Mouse (Mus musculus): Measurements from ENCODE around the gene Ptgr1. TPM values are rescaled to one million over a fixed set of nuclear protein-coding genes. Genes with fewer than 3 reads are reported as not detected.

The Ptgr1 gene
- 15.0 and 15.5 TPM in 2 replicates for polyA plus RNA-seq (2016; fragmentation: Nextera tagmentation; extraction: Ambion mirVana)

DNA sequence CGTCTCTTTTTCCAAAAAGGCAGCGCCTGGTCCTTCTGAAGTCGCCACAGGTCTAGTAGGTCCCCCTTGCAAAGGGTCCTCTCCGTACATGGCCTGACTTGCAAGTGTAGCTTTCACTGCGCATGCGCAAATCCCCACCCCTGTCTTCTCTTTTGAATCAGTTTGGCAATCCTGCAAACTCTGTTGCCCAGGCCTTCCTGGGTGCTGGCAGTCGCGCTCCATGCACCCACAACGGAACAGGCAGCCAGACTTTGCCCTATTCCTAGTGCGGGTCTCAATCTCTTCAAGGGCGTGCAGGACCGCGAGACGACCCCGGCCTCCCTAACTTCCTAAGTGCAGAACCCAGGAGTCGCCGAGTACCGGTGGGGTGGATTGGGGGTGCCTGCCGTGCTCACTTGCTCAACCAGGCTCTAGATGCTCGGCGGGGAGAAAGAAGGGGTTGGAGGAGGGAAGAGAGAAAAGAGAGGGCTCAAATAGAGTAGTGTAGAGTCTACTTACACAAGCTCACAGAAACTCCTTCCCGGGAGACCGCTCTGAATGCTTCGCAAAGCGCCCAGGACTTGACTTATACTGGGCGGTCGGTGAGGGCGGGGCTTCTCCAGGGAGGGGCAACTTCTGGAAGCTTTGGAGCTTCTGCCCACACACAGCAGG lies at the start of gene Ptgr1:
Ptgr1 (minus strand) TSS at position 580 of the 651 bp plus-strand sequence.
- under 1% methylated on average over 28 of the region's 28 CpGs for WGBS
- peak within 1 kb of the TSS; percentile 60 for H3K9ac ChIP-seq
- H3K27me3 ChIP-seq, result no peaks in the 10 kb centered on the region; the same call in 1 of the 2 replicates
- H3K9me3 ChIP-seq (replicated peaks), result no peaks in the 10 kb centered on the region
- peak within 1 kb of the TSS; percentile 86 for H3K4me2 ChIP-seq (replicated peaks)
- no peak within 1 kb of the TSS for H3K27ac ChIP-seq
- peak within 1 kb of the TSS; percentile 54 for H3K4me3 ChIP-seq
- peak; percentile 71 for ATAC-seq (ENCODE audit: low FRiP score)
- no peaks in the 10 kb centered on the region for H3K36me3 ChIP-seq
- peaks cover 6% of the 10 kb centered on the region for H3K4me1 ChIP-seq

DNA sequence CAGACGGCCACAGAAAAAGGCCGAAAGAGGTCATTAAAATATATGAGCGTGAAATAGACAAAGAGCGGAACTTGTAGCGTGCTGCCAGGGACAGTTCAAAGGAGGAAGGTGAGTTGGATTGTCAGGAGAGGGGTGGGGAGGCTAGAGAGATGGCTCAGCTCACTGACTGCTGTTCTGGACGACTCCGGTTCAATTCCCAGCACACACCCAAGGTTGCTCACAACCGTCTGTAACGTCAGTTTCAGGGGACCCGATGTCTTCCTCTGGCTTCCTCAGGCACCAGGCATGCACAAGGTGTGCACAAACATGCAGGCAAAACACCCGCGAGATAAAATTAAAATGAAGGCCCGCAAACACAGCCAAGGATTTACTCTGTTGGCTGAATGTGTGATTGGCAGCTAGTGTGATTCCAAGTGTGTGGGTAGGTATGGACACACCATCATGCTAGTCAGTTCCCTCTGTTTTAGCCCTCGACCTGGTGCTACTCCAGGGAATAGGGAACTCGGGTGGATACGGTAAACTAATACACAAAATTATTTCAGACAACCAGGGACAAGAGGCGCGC lies 48.9 kb upstream of the Ptgr1 start:
- Histone ChIP-seq H3K9me3 (replicated peaks) (no peaks in the 10 kb centered on the region), H3K36me3 (peaks cover 5% of the 10 kb centered on the region), H3K27me3 (no peaks in the 10 kb centered on the region), H3K4me2 (replicated peaks) (peak overlapping the region; percentile 65), H3K4me1 (peaks cover 7% of the 10 kb centered on the region; the same call in 1 of the 2 replicates), H3K4me3 (peak overlapping the region; percentile 75), H3K27ac (peak overlapping the region; percentile 92), H3K9ac (peak overlapping the region; percentile 86)
- WGBS, result 58% methylated on average over 18 of the region's 18 CpGs
- ATAC-seq (ENCODE audit: low FRiP score), result peak; percentile 24

DNA sequence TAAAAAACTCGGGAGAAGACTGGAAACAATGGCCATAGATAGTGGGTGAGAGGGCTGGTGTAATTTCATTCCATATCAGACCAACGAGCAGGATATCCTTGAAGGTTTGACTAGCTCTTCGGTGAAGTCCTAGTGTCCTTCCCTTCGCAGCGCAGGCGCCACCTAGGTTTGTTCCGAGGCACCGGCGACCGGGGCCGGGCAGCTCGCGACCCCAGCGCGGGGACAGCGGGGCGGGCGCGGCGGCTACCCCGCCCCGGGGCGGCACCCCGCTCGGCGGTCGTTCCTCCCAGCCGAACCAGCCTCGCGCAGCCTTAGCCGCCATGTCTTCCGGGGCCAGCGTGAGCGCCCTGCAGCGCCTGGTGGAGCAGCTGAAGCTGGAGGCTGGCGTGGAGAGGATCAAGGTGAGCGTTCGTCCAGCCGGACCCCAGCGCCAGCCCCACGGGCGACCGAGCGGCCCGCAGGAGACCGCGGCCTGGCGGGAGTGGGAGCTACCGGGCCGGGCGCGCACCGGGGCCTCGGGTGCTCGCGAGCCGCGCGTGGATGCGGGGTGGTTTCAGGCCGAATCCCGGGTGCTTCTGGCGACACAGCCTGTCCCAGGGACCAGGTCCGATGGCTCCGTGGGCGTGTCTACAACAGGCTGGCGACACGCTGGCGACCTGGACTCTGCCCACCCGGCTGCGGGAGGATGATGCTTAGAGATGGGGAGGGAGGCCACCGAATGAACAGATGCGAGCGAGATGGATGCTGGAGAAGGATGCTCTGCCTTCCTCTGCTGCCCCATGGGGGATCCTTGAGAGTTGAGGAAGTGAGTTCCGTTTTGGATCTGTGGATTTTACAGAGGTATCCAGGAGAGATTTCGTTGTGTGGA lies 48.2 kb upstream of the Ptgr1 start, which contains the start of gene Gng10:
Gng10 (plus strand) TSS at position 171 of the 868 bp plus-strand sequence.
- no peaks in the 10 kb centered on the region for H3K27me3 ChIP-seq
- WGBS, result 10% methylated on average over 73 of the region's 76 CpGs
- peak within 1 kb of the TSS; percentile 65 for H3K4me2 ChIP-seq (replicated peaks)
- peak within 1 kb of the TSS; percentile 92 for H3K27ac ChIP-seq
- peaks cover 5% of the 10 kb centered on the region; the same call in 1 of the 2 replicates for H3K36me3 ChIP-seq
- H3K9ac ChIP-seq, result peak within 1 kb of the TSS; percentile 86
- peak within 1 kb of the TSS; percentile 75 for H3K4me3 ChIP-seq
- ATAC-seq (ENCODE audit: low FRiP score), result peak; percentile 89
- peaks cover 7% of the 10 kb centered on the region; the same call in 1 of the 2 replicates for H3K4me1 ChIP-seq
- H3K9me3 ChIP-seq (replicated peaks), result no peaks in the 10 kb centered on the region

DNA sequence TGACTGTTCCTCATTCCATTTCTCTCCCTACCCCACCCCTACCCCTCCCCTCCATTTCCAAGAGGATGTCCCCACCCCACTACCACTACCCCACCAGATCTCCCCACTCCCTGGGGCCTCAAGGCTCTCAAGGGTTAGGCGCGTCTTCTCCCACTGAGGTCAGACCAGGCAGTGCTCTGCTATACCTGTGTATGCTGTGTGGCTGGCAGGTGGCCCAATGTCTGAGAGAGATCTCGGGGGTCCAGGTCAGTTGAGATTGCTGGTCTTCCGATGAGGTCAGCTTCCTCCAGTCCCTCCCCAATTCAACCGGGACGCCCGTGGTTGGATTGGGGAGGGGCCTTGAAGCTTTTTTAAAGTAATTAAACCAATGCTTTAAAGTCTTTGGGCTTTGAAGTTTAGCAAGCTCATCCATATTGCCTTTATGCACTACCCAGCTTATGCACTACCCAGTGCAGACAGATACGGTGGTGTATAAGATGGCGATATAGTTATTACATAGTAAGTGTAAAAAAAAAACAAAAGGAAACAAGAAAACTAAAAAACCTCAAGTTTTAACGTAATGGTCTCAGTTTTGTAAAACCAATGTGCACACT lies 47.5 kb upstream of the Ptgr1 start:
- no peaks in the 10 kb centered on the region for H3K9me3 ChIP-seq (replicated peaks)
- WGBS, result 80% methylated on average over 10 of the region's 10 CpGs
- peak overlapping the region; percentile 65 for H3K4me2 ChIP-seq (replicated peaks)
- no peak overlapping the region; the same call in 1 of the 2 replicates for H3K27ac ChIP-seq
- H3K4me1 ChIP-seq, result peaks cover 7% of the 10 kb centered on the region; the same call in 1 of the 2 replicates
- peaks cover 4% of the 10 kb centered on the region for H3K36me3 ChIP-seq
- H3K27me3 ChIP-seq, result no peaks in the 10 kb centered on the region
- no peak overlapping the region for H3K9ac ChIP-seq
- no peak; the same call in 1 of the 2 replicates for ATAC-seq (ENCODE audit: low FRiP score)
- H3K4me3 ChIP-seq, result peak overlapping the region; percentile 75

DNA sequence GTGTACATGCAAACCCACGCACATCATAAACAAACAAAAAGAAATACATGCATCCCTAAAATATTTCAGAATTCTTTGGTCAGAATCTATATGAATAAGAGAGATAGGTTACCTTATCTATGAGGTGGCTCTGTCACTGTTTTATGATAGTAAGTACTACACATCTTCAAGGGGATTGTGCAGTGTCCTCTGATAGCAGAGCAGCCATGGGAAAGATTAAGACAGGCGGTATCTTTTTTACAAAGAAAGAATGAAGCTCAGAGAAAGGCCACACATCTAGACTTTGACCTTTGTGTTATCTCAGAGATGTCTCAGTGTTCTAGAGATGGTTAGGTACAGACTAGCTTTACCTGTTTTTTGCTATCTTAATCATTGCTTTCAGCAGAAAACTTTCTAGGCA lies 30.0 kb upstream of the Ptgr1 start:
- H3K9ac ChIP-seq, result no peak overlapping the region
- no peaks in the 10 kb centered on the region for H3K27me3 ChIP-seq
- H3K36me3 ChIP-seq, result peaks cover 19% of the 10 kb centered on the region
- 94% methylated on average over 2 of the region's 2 CpGs for WGBS
- H3K27ac ChIP-seq, result no peak overlapping the region
- ATAC-seq (ENCODE audit: low FRiP score), result no peak
- H3K4me1 ChIP-seq, result no peaks in the 10 kb centered on the region
- H3K9me3 ChIP-seq (replicated peaks), result no peaks in the 10 kb centered on the region
- H3K4me2 ChIP-seq (replicated peaks), result no peak overlapping the region
- H3K4me3 ChIP-seq, result no peak overlapping the region

DNA sequence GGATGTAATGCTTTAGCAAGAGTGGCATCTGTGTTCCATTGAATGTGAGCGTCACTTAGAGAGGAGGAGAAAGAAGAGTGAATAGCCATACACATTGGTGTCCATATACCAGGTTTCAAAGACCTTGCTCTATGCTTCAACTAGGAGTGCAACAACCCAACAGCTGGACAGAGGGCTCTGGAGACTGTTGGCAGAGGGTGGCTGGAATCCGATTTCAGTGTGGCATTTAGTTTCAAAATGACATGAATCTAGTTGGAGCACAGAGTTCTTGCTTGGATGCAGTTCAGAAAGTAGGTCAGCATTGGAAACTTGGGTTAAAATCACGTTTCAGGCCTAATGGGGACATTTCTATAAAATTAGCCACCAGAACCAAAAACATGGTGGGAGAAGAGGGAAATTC lies 28.3 kb upstream of the Ptgr1 start:
- H3K4me2 ChIP-seq (replicated peaks), result no peak overlapping the region
- no peaks in the 10 kb centered on the region for H3K9me3 ChIP-seq (replicated peaks)
- H3K4me3 ChIP-seq, result no peak overlapping the region
- no peaks in the 10 kb centered on the region for H3K27me3 ChIP-seq
- ATAC-seq (ENCODE audit: low FRiP score), result no peak
- H3K27ac ChIP-seq, result no peak overlapping the region
- WGBS, result 89% methylated on average over 3 of the region's 3 CpGs
- peaks cover 9% of the 10 kb centered on the region for H3K36me3 ChIP-seq
- H3K4me1 ChIP-seq, result no peaks in the 10 kb centered on the region
- no peak overlapping the region for H3K9ac ChIP-seq

DNA sequence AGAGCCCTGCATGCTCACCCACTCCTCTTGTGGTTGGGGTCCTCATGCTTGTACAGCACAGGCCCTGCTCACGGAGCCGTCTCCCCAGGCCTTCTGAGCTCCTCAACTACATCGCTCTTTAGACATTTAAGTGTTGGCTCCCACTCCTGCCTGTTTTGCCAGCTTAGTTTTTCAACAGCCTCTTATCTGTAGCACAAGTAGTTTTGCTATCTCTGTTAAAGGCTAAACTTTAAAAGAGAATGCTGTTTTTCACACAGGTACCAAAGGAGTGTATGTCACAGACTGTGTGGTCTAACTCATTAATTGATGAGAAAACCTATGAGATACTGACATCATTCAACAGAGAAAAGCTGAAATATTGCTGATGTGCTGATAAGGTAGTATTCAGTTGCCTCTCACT lies 24.5 kb upstream of the Ptgr1 start:
- Histone ChIP-seq H3K4me1 (no peaks in the 10 kb centered on the region), H3K36me3 (no peaks in the 10 kb centered on the region), H3K9ac (no peak overlapping the region), H3K27me3 (no peaks in the 10 kb centered on the region), H3K9me3 (replicated peaks) (no peaks in the 10 kb centered on the region), H3K4me3 (no peak overlapping the region), H3K27ac (no peak overlapping the region), H3K4me2 (replicated peaks) (no peak overlapping the region)
- 89% methylated on average over 3 of the region's 3 CpGs for WGBS
- ATAC-seq (ENCODE audit: low FRiP score), result no peak

DNA sequence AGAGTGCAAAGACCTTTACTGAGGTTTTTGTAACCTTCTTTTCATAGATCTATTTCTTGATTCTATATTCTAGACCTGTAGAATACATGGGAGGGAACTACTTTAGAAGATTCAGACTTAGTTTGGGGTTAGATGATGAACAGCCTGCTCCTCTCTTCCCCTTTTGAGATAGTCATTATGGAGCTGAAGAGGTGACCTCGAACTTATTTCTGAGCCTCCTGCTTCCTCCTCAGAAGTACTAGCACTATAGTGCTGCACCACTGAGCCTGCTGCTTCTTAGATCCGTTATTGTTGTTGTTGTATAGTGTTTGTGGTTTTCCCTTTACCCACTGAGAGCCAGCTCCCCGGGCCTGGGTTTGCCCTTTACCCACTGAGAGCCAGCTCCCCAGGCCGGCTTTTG lies 22.8 kb upstream of the Ptgr1 start:
- H3K27ac ChIP-seq, result no peak overlapping the region
- no peak for ATAC-seq (ENCODE audit: low FRiP score)
- H3K9me3 ChIP-seq (replicated peaks), result no peaks in the 10 kb centered on the region
- no peaks in the 10 kb centered on the region for H3K36me3 ChIP-seq
- WGBS, result 66% methylated on average over 4 of the region's 4 CpGs
- no peaks in the 10 kb centered on the region for H3K27me3 ChIP-seq
- H3K4me1 ChIP-seq, result peaks cover 7% of the 10 kb centered on the region
- no peak overlapping the region for H3K4me2 ChIP-seq (replicated peaks)
- no peak overlapping the region for H3K9ac ChIP-seq
- no peak overlapping the region for H3K4me3 ChIP-seq

DNA sequence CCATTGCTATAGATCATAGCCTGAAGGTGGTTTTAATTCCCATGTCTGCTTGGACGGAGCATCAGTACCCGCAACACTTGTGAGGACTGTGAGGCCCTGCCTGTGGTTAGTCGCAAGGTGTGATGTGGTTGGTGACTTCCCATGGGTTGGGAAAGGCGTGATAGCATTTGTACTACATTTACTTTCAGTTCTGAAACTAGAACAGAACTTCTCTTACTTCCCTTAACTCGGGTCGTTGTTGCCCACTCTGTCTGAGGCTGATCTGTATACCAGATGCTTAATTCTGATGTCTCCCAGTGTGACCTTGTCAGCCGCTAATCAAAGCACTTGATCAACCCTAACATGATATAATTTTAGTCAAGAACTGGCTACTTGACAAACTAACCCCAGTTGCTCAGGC lies 22.3 kb upstream of the Ptgr1 start:
- WGBS, result 90% methylated on average over 7 of the region's 7 CpGs
- Histone ChIP-seq H3K27me3 (no peaks in the 10 kb centered on the region), H3K4me2 (replicated peaks) (no peak overlapping the region), H3K4me3 (no peak overlapping the region), H3K9me3 (replicated peaks) (no peaks in the 10 kb centered on the region), H3K9ac (no peak overlapping the region), H3K27ac (no peak overlapping the region), H3K4me1 (peaks cover 12% of the 10 kb centered on the region), H3K36me3 (no peaks in the 10 kb centered on the region)
- no peak for ATAC-seq (ENCODE audit: low FRiP score)

DNA sequence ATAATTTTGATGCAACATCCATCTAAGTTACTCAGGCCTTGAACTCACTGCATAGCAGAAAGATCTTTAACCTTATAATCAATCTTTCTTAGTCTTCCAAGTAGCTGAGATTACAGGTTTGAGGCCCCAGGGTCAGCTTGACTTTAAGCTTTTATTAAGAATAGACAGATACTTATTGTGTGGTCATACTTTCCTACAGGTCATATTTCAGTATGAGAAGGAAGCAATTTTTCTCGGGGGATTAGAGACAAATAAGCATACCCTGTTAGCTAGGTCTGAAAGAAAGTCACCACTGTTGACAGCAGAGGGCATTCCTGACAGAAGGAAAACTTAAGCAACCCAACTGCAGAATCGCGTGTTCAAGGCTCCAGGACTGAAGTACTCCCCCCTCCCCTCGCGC lies 21.1 kb upstream of the Ptgr1 start:
- Histone ChIP-seq H3K9ac (no peak overlapping the region), H3K27ac (no peak overlapping the region), H3K36me3 (no peaks in the 10 kb centered on the region), H3K27me3 (no peaks in the 10 kb centered on the region), H3K4me1 (peaks cover 19% of the 10 kb centered on the region), H3K9me3 (replicated peaks) (no peaks in the 10 kb centered on the region), H3K4me3 (no peak overlapping the region), H3K4me2 (replicated peaks) (no peak overlapping the region)
- ATAC-seq (ENCODE audit: low FRiP score), result no peak
- 81% methylated on average over 5 of the region's 5 CpGs for WGBS

DNA sequence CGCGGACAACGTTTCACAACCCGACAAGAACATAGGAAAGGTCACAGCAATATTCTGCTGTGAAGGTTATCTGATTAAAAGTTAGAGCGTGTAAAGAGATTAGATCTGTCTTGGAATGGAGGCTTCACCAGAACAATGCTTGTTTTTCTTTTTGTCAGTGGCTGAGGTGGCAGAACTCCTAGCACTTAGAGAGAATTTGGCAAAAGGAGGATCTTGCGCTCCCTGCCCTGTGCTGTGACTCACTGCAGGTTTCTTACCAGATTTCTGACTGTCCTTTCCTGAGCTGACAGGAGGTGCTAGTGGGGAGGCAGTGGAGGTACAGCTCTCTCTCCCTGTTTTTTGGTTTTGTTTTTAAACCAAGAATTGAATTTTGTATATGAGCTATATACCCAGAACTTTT lies 20.1 kb upstream of the Ptgr1 start:
- H3K27me3 ChIP-seq, result no peaks in the 10 kb centered on the region
- no peak overlapping the region for H3K27ac ChIP-seq
- WGBS, result 79% methylated on average over 6 of the region's 6 CpGs
- no peak overlapping the region for H3K9ac ChIP-seq
- peaks cover 22% of the 10 kb centered on the region for H3K4me1 ChIP-seq
- H3K4me2 ChIP-seq (replicated peaks), result no peak overlapping the region
- no peaks in the 10 kb centered on the region for H3K9me3 ChIP-seq (replicated peaks)
- no peaks in the 10 kb centered on the region for H3K36me3 ChIP-seq
- ATAC-seq (ENCODE audit: low FRiP score), result no peak
- H3K4me3 ChIP-seq, result no peak overlapping the region

DNA sequence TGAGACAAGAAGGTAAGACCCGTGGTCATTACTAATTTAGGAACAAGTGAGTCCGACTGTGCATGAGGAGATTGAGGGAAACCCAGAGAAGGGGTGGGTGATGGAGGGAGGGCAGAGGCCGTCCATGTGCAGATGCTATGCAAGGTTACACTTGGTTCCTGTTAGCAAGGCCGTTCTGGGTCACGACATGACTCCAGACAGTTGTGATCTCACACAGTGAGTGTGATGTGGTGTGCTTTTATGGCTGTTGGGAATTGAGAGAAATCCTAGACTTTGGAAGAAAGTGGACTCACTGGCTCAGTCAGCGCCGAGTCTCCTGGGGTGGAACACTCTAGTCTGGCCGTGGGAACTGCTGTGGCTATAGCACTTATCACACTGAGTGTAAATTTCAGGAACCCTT lies 19.3 kb upstream of the Ptgr1 start:
- 58% methylated on average over 8 of the region's 8 CpGs for WGBS
- no peaks in the 10 kb centered on the region for H3K27me3 ChIP-seq

More for the DNA sequence above, 19.3 kb upstream of the Ptgr1 start:
- H3K4me2 ChIP-seq (replicated peaks), result no peak overlapping the region
- no peaks in the 10 kb centered on the region for H3K36me3 ChIP-seq
- no peak overlapping the region for H3K4me3 ChIP-seq
- peaks cover 22% of the 10 kb centered on the region for H3K4me1 ChIP-seq
- no peak overlapping the region for H3K9ac ChIP-seq
- ATAC-seq (ENCODE audit: low FRiP score), result no peak
- H3K27ac ChIP-seq, result no peak overlapping the region
- no peaks in the 10 kb centered on the region for H3K9me3 ChIP-seq (replicated peaks)

Measured in hindbrain, embryonic 12.5 days (tissue).